Mouse (Mus musculus) C2C12 (cell line): Measurements from ENCODE around the gene Zscan4f. TPM values are rescaled to one million over a fixed set of nuclear protein-coding genes. Genes with fewer than 3 reads are reported as not detected.
"Not testable (repeated sequence)": the region's sequence is repeated elsewhere in the genome, so short reads cannot be mapped to it uniquely, and the experiment has no call there.

Experiments used
- H3K27me3 ChIP-seq: one replicate; pipeline ENCODE4 v1.6.1; 2011; ENCODE audit not compliant: control insufficient read depth, insufficient read depth, insufficient read length
- H3K36me3 ChIP-seq: one replicate; pipeline ENCODE4 v1.6.1; 2011; ENCODE audit not compliant: control insufficient read depth, insufficient read depth
- H3K4me3 ChIP-seq: one replicate; pipeline ENCODE4 v1.5.1; 2011; ENCODE audit warnings: mild to moderate bottlenecking, control low read depth; ENCODE audit not compliant: poor library complexity, insufficient read depth, severe bottlenecking
- H3K79me2 ChIP-seq: one replicate; pipeline ENCODE4 v1.6.1; 2011; ENCODE audit not compliant: control insufficient read depth, insufficient read depth
- H3K79me3 ChIP-seq: one replicate; pipeline ENCODE4 v1.6.1; 2011; ENCODE audit warnings: low read depth, control low read depth
- H3ac ChIP-seq: one replicate; pipeline ENCODE3; 2011; ENCODE audit warnings: low read depth; ENCODE audit not compliant: control insufficient read depth, insufficient read length
- long read RNA-seq, 2 experiments: library from polyadenylated mRNA; unstranded; transcript quantifications; one replicate each; pipeline ENCODE4 v2.0.0; 2019 to 2020
- microRNA-seq: library from miRNA; unstranded; fragments of <30 nt; microRNA quantifications from one replicate; pipeline ENCODE4, GENCODE M21; 2019; ENCODE audit warnings: borderline microRNAs expressed
- polyA plus RNA-seq: library from polyadenylated mRNA; unstranded; fragments of >200 nt; fragmentation: generic; extraction: Trizol; gene quantifications from one replicate; pipeline ENCODE4 v1.2.1, GENCODE M21; 2012; ENCODE audit warnings: missing spikeins

Gene Zscan4f
- 0.23 TPM for polyA plus RNA-seq
- long read RNA-seq, experiment 1: 0 reads
- long read RNA-seq, experiment 2: 0 reads

- not testable (repeated sequence) for H3K27me3 ChIP-seq, H3K36me3 ChIP-seq, H3K79me2 ChIP-seq, H3ac ChIP-seq, H3K4me3 ChIP-seq, H3K79me3 ChIP-seq
Observed at GRCm38 (mm10) chr7:11397615-11398014, at the start of gene Zscan4f. Gene Zscan4f, plus strand, starts transcription at chr7:11397915.

- H3K4me3 ChIP-seq, H3K79me2 ChIP-seq, H3K27me3 ChIP-seq, H3K36me3 ChIP-seq, H3K79me3 ChIP-seq, H3ac ChIP-seq: not testable (repeated sequence)
Observed at GRCm38 (mm10) chr7:11384641-11385040, 13.1 kb upstream of the Zscan4f start.

Small RNA genes within 50 kb of the gene (microRNA-seq; reads per million reads assigned to microRNA genes)
- not detected for gene Gm23087

Other genes with a start within 250 kb of the Zscan4f start
- 0.05 TPM for gene Zscan4d, start 231.8 kb upstream of the Zscan4f start, polyA plus RNA-seq
- gene Zscan4e, start 87.2 kb upstream of the Zscan4f start, polyA plus RNA-seq: 0.22 TPM
- 0.05 TPM for gene Zscan4-ps2, start 116.4 kb downstream of the Zscan4f start, polyA plus RNA-seq
- 0.08 TPM for gene Zscan4-ps3, start 211.4 kb downstream of the Zscan4f start, polyA plus RNA-seq